Mouse (Mus musculus): ENCODE measurements at regions not wholly inside any gene's neighbourhood (a gene's known extent, or its start where the extent isn't known, plus 50 kb on each side); places are given as distances from the start of the nearest gene placed in this dataset.

DNA sequence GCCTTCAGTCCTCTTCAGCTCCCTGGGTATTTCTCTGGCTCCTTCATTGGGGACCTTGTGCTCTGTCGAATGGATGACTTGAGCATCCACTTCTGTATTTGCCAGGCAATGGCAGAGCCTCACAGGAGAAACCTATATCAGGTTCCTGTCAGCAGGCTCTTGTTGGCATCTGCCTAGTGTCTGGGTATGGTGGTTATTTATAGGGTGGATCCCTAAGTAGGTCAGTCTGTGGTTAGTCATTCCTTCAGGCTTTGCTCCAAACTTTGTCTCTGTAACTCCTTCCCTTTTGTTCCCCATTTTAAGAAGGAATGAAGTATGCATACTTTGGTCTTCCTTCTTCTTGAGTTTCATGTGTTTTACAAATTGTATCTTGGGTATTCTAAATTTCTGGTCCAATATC lies 522.4 kb upstream of the St8sia4 start:
- DNase-seq (ENCODE audit: low spot score) = peak; percentile 2

DNA sequence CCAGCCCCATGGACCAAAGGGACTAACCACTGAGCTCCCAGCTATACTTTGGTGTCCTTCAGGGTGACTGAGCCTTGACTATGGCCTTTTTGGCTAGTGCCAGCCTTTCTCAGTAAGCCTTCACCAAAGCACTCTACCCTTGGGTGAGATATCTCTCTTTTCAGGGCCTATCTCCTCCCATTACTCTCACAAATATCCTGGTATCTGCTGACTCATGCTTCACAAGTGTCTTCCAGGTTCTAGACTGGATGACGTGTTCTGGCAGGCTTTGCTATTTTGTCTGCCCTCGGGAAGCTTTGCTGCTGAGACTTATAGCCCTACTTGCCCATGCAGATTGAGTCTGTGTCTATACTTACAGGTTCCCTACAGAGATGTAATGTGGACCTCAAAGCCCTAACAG lies 499.4 kb upstream of the St8sia4 start:
- DNase-seq (ENCODE audit: low spot score) = no peak

DNA sequence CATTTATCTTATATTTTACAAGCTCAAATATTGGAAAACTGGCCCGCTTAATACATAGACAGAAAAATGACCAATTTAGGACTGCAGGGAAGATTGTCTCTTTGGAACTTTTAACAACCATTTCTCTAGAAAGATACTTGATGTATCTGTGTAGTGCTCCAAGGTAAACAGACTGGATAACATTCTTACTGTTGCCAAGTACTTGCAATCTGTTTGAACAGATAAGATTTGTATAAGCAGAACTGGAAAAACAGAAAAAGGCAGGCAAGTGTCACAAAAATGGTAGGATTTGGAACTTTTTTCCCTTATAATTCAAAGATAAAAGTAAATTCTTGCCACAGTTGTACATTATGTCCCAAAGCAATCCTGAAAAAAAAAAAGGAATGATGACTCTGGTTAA lies 488.1 kb upstream of the St8sia4 start:
- no peak for DNase-seq (ENCODE audit: low spot score)

DNA sequence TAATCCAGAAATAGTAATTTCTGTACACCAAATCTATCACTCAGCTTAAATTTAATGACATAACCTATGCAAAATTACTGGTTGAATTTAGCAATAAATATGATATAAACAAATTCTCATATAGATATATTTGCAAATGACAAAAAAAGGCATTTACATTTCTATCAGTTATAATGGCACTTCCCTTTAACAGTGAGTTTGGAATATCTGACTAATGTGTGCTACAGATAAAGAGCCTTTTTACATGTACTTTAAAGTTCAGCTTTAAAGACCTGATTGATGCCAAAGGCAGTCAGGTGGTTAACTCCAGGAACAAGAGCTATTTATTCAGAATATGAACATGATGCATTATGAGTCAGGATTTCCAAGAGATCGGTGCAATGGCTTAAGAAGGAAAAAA lies 461.2 kb upstream of the St8sia4 start:
- no peak for DNase-seq (ENCODE audit: low spot score)

DNA sequence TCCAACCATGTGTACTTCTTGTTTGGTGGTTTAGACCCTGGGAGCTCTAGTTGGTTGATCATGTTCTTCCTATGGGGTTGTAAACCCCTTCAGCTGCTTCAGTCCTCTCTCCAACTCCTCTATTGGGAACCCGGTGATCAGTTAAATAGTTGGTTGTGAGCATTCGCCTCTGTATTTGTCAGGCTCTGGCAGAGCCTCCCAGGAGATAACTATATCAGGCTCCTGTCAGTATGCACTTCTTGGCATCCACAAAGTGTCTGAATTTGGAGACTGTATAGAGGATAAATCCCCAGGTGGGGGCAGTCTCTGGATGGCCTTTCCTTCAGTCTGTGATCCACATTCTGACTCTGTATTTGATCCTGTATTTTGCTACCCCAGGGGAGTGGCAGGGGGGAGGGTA lies 440.6 kb upstream of the St8sia4 start:
- no peak for DNase-seq (ENCODE audit: low spot score)

DNA sequence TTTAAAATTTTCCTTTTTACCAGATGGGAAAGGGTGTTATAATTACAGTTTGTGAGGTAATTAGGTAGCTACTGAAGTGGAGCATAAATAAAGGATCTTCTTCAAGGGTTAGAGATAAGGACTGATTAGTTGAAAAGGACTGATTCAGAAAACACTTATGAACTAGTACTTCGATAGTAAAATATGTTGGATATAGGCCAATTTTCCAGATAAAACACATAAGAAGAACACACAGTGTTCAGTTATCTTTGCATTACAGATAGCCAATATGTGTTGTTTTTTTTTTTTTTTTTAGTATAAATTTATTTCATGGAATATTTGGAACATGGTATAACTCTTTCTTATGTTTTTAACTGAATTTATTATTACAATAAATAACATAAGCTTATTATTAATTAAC lies 438.0 kb upstream of the St8sia4 start:
- no peak for DNase-seq (ENCODE audit: low spot score)

DNA sequence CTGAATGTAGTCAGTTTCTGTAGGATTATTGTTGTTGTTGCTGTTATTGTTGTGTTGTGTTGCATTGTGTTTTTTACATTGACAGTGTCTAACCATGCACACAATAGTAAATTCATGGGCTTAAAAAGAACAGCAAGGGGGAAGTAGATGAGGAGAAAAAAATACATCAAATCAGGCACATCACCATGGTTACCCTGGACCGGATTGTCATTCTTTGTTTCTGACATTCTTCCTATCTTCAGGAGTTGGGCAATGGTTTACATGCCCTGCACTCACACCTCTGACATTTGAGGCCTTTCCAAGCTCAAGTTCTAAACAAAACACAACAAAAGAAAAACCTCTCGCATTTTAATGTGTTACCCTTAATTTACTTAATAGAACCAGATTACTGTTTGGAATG lies 416.2 kb upstream of the St8sia4 start:
- DNase-seq (ENCODE audit: low spot score) = no peak

DNA sequence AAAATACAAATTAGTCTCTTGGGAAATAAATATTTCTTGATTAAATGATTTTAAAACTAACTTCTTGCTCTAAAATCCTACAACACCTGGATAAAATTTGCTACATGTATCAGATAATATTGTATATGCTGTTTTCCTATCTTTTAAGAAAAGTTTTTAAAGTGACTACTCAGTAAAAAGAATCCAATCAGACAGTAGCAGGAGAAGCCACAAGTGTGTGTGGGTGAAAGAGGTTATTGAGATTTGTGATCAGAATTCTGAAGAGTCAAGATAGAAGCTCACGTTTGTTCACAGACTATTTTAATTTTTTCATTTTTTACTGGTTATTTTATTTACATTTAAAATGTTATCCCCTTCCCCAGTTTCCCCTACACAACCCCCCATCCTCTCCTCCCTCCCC lies 407.3 kb upstream of the St8sia4 start:
- no peak for DNase-seq (ENCODE audit: low spot score)

DNA sequence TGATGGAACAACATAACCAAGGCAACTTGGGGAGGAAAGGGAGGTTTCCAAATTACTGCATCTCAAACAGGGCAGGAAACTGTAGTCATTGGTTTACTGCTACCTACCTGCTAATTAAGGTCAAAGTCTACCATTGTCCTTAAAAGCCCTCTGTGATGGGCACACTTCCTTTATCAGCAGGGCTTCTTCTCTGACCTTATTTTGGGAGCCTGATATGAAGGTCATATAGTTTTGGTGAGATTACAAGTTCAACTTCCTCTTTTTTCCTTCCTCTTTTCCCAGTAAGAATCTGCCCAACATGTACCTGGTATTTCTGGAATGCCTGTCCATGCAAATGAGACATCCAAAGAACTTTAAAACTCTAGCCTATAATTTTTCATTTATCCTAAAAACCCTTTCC lies 394.0 kb upstream of the St8sia4 start:
- DNase-seq (ENCODE audit: low spot score) = no peak

DNA sequence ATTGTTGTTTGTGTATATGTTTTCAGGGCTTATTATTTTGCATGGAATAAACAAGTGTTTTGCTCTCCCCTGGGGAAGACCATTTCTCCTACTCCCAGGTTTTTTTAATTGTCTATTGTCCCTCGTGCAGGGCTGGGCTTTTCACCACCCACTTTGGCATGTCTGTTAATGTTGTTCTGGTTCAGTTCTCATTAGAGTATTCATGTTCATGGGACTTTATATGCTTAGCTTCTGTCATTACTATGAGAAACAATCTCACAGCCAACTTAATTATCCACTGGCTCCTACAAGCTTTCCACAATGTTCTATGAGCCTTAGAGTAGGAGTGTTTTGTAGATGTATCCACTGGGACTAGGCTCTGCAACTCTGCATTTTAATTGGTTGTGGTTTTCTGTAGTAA lies 381.9 kb upstream of the St8sia4 start:
- no peak for DNase-seq (ENCODE audit: low spot score)

DNA sequence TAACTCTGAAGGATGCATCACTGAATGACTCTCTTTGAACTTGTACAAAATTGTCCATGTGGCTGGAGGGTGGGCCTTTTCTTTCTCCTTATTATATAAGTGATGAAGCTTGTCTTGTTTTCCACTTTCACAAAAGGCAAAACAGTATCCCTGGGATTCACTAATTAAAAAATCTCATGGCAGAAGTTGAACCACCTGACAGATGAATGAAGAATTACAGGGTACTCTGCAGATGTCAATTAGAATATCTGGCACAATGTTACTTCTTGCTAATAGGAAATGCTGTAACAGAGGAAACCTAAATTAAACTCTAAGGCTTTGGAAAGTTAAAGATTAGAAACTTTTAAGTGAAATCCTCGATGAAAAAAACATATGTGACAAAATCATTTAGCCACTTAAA lies 379.2 kb upstream of the St8sia4 start:
- no peak for DNase-seq (ENCODE audit: low spot score)

DNA sequence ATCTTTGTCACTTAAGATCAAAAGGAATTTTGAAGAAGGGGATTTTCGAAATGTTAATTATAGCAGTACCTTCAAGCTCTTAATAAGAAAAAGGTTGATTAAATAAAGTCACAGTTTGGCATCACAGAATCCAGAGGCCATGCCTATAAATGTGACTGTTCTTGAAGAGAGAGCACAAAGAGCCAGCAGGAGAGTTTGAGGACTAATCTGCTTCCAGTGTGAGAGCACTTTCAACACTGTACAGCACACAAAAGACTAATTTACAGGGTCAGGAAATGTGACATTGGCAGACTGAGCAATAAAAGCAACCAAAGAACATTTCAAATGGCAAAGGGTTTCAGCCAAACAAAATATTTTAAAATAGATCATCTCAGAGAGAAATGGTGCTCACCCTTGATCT lies 352.1 kb upstream of the St8sia4 start:
- DNase-seq (ENCODE audit: low spot score) = no peak

DNA sequence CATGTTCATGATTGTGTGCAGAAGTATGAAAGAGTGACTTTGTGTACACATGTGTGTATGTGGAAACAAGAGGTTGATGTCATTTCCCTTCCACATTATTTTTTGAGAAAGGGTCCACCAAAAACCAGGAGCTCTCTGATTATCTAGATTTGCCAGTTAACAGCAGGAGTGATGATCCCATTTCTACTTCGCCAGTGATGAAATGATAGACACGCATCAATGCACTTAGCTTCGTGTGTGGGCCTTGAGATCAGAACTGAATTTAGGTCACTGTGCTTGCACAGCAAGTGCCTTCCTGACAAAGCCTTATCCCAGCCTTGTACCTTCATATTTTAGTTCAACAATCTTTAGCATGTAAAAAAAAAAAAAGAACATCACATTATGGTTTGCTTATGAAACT lies 342.1 kb upstream of the St8sia4 start:
- DNase-seq (ENCODE audit: low spot score) = no peak

DNA sequence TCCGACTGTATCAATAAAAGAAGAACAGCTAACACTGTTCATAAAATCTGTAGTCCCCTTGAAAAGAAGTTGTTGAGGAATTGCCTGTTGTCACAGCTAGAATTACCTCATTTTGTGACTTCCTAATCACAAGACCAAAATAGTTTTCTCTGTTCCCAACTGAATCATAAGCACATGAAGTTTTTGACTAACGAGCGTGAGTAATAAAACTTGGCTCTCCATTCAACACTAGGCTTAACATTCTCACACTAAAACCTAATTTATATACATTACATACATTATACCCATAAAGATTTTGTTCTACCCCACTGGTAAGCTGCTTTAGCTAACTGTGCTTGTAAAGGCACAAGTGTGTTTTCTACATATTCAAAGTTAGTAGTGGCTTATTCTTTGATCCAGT lies 335.7 kb upstream of the St8sia4 start:
- DNase-seq (ENCODE audit: low spot score) = no peak

DNA sequence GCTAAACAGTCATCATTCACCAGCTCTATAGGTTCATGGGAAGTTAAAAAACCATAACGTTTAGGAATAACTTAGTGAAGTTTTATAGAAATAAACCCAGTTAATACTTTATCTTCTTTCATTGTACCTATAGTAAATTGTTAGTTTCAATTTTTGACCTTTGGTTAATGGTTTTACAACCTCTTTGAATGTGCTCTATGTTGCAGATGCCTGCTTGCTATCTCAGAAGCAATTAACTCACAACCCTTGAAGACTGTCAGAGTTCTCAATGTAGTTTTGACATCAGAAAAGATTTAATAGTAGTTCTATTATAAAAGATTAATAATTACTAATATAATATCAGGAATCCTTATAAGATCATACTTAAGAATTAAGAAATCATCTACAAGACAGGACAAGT lies 294.8 kb upstream of the St8sia4 start:
- DNase-seq (ENCODE audit: low spot score) = no peak
